Mouse (Mus musculus): ENCODE measurements at regions not wholly inside any gene's neighbourhood (a gene's known extent, or its start where the extent isn't known, plus 50 kb on each side); places are given as distances from the start of the nearest gene placed in this dataset.

DNA sequence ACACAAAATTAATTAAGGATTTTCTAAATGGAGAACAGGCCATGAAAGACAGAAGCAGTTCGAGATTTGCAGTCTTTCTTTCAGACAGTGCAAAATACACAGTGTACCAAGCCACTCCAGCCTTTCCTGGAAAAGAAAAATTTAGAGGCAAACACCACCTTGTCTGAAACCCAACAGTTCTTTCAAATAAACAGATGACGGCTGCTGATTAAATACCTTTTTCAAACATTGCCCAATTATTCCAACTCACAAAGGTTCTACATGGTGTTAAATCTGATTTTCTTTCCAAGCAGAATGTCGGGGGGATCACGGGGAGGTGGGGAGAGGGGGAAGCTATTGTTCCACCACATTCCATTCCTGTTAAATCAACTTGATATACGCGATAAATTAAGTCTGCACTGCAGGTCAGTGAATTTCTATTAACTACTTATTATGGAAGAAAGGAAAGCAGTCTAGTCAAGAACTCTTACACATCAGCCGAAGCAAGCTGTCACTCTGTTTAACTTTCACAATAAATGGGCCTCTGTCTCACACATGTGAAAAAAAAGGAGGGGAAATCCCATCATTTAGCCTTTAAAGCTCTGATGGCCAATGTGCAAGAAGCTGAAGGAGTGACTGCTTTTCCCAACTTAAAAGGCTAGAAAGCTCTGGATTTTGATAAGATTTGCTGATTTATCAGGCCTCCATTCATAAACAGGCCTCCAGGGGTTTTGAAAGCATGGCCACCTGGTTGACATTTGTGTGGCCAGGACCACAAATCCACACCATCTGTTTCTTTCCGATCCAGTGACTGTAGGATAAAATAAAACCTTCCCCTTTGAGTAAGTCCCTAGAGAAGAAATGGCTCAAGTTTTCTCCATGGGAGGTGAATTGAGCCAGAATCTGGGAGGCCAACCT lies 165.4 kb downstream of the Nedd1 start:
- WGBS (ENCODE audit: insufficient replicate concordance), result 46% methylated on average over 8 of the region's 8 CpGs
- Histone ChIP-seq H3K27me3 (replicated peaks) (no peaks in the 10 kb centered on the region), H3K9me3 (replicated peaks) (no peaks in the 10 kb centered on the region), H3K36me3 (no peaks in the 10 kb centered on the region), H3K4me3 (no peak overlapping the region), H3K27ac (no peak overlapping the region), H3K4me2 (no peak overlapping the region), H3K4me1 (no peaks in the 10 kb centered on the region), H3K9ac (no peak overlapping the region)
- ATAC-seq, result no peak

DNA sequence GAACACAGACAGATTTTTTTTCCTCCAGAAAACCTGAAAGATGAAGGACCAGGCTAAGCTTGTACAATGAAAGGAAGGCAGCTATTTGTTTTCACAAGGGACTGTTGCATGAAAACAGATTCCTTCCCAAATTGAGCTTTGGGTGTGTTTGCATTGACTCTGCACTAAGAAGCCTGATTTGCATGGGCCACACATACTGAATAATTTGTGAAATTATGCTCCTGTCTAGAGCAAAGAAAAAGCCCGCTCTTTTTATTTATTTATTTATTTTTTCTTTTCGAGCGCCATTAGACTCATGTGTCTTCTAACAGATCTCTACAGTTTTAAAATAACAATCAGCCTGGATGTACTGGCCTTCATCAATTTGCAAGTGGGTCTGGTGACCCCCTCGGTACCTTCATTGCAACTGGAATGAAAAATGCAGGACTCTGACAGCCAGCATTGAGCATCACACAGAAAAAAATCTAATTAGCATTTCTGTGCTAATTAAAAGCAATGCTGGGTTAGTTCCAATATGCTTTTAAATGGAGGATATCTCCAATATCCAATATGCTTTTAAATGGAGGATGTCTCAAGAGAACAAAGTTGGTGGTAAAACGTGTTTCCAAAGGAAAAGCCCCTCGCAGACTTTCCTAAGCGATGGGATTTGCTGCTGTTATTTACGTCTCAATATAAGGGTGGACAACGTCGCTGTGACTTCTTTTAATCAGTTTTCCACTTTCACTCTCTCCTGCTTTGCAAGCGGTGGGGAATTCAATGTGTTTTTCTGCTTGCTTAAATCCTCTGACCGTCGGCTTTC lies 166.3 kb downstream of the Nedd1 start:
- Histone ChIP-seq H3K4me2 (no peak overlapping the region), H3K36me3 (no peaks in the 10 kb centered on the region), H3K9ac (no peak overlapping the region), H3K27me3 (replicated peaks) (no peaks in the 10 kb centered on the region), H3K4me3 (no peak overlapping the region), H3K9me3 (replicated peaks) (no peaks in the 10 kb centered on the region), H3K27ac (no peak overlapping the region), H3K4me1 (no peaks in the 10 kb centered on the region)
- WGBS (ENCODE audit: insufficient replicate concordance), result 62% methylated on average over 13 of the region's 13 CpGs
- ATAC-seq, result no peak

- 72% methylated on average over 3 of the region's 3 CpGs for WGBS (ENCODE audit: insufficient replicate concordance)
- H3K4me1 ChIP-seq, result no peaks in the 10 kb centered on the region
Measured at GRCm38 (mm10) chr10:92553966-92554365, 168.3 kb downstream of the Nedd1 start.

GRCm38 (mm10) chr10:92548875-92549586 lies 173.2 kb downstream of the Nedd1 start:
- Histone ChIP-seq H3K9me3 (replicated peaks) (no peaks in the 10 kb centered on the region), H3K27ac (no peak overlapping the region), H3K9ac (no peak overlapping the region), H3K4me1 (no peaks in the 10 kb centered on the region), H3K4me3 (no peak overlapping the region), H3K27me3 (replicated peaks) (no peaks in the 10 kb centered on the region), H3K4me2 (no peak overlapping the region), H3K36me3 (no peaks in the 10 kb centered on the region)
- no peak for ATAC-seq
- WGBS (ENCODE audit: insufficient replicate concordance), result 55% methylated on average over 4 of the region's 4 CpGs

More at GRCm38 (mm10) chr10:92553966-92554365, 168.3 kb downstream of the Nedd1 start:
- Histone ChIP-seq H3K4me2 (no peak overlapping the region), H3K9ac (no peak overlapping the region), H3K4me3 (no peak overlapping the region), H3K36me3 (no peaks in the 10 kb centered on the region), H3K27me3 (replicated peaks) (no peaks in the 10 kb centered on the region), H3K9me3 (replicated peaks) (no peaks in the 10 kb centered on the region), H3K27ac (no peak overlapping the region)
- ATAC-seq, result no peak

- ATAC-seq, result no peak
- no peak overlapping the region for H3K4me3 ChIP-seq
- 67% methylated on average over 4 of the region's 4 CpGs for WGBS (ENCODE audit: insufficient replicate concordance)
- no peaks in the 10 kb centered on the region for H3K9me3 ChIP-seq (replicated peaks)
- H3K27ac ChIP-seq, result no peak overlapping the region
- H3K4me2 ChIP-seq, result no peak overlapping the region
- H3K9ac ChIP-seq, result no peak overlapping the region
- no peaks in the 10 kb centered on the region for H3K27me3 ChIP-seq (replicated peaks)
- H3K36me3 ChIP-seq, result no peaks in the 10 kb centered on the region
- H3K4me1 ChIP-seq, result no peaks in the 10 kb centered on the region
Measured at GRCm38 (mm10) chr10:92538433-92538832, 183.8 kb downstream of the Nedd1 start.

GRCm38 (mm10) chr10:92516886-92517285 lies 205.3 kb downstream of the Nedd1 start:
- Histone ChIP-seq H3K36me3 (no peaks in the 10 kb centered on the region), H3K4me1 (no peaks in the 10 kb centered on the region), H3K27me3 (replicated peaks) (no peaks in the 10 kb centered on the region), H3K9ac (no peak overlapping the region), H3K4me3 (no peak overlapping the region), H3K4me2 (no peak overlapping the region), H3K27ac (no peak overlapping the region), H3K9me3 (replicated peaks) (no peaks in the 10 kb centered on the region)
- WGBS (ENCODE audit: insufficient replicate concordance), result 80% methylated on average over 5 of the region's 5 CpGs
- ATAC-seq, result no peak

DNA sequence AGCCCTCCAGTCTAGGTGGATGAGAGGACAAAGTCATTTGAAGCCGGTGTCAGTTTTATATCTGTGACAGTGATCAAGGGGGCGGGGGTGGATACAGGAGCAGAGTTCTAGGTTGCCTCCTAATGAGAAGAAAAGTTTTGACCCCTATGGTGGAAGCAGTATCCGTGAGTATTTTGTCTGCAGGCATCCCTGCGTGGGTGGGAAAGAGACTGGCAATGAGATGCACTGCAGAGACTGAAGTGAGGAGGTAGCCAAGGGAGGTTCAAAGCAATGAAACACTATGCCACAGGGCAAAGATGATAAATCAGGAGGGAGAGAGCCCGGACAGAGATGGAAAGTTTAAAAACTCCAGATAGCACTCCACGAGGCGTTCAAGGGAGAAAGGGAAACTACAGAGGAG lies 210.5 kb downstream of the Nedd1 start:
- no peak overlapping the region for H3K9ac ChIP-seq
- H3K4me1 ChIP-seq, result no peaks in the 10 kb centered on the region
- ATAC-seq, result no peak
- H3K4me2 ChIP-seq, result no peak overlapping the region
- H3K9me3 ChIP-seq (replicated peaks), result no peaks in the 10 kb centered on the region
- no peaks in the 10 kb centered on the region for H3K36me3 ChIP-seq
- H3K27me3 ChIP-seq (replicated peaks), result no peaks in the 10 kb centered on the region
- H3K27ac ChIP-seq, result no peak overlapping the region
- no peak overlapping the region for H3K4me3 ChIP-seq
- 65% methylated on average over 7 of the region's 7 CpGs for WGBS (ENCODE audit: insufficient replicate concordance)

GRCm38 (mm10) chr10:92510677-92511076 lies 211.5 kb downstream of the Nedd1 start:
- Histone ChIP-seq H3K9me3 (replicated peaks) (no peaks in the 10 kb centered on the region), H3K27ac (no peak overlapping the region), H3K36me3 (no peaks in the 10 kb centered on the region), H3K4me2 (no peak overlapping the region), H3K4me3 (no peak overlapping the region), H3K9ac (no peak overlapping the region), H3K4me1 (no peaks in the 10 kb centered on the region), H3K27me3 (replicated peaks) (no peaks in the 10 kb centered on the region)
- WGBS (ENCODE audit: insufficient replicate concordance), result 61% methylated on average over 2 of the region's 2 CpGs
- no peak for ATAC-seq

GRCm38 (mm10) chr10:92504271-92504670 lies 217.9 kb downstream of the Nedd1 start:
- WGBS (ENCODE audit: insufficient replicate concordance), result 50% methylated on average over 1 of the region's 1 CpGs
- H3K4me1 ChIP-seq, result no peaks in the 10 kb centered on the region
- no peak for ATAC-seq
- no peak overlapping the region for H3K4me2 ChIP-seq
- no peak overlapping the region for H3K27ac ChIP-seq
- H3K9ac ChIP-seq, result no peak overlapping the region
- no peaks in the 10 kb centered on the region for H3K9me3 ChIP-seq (replicated peaks)
- H3K4me3 ChIP-seq, result no peak overlapping the region
- H3K27me3 ChIP-seq (replicated peaks), result no peaks in the 10 kb centered on the region
- no peaks in the 10 kb centered on the region for H3K36me3 ChIP-seq

DNA sequence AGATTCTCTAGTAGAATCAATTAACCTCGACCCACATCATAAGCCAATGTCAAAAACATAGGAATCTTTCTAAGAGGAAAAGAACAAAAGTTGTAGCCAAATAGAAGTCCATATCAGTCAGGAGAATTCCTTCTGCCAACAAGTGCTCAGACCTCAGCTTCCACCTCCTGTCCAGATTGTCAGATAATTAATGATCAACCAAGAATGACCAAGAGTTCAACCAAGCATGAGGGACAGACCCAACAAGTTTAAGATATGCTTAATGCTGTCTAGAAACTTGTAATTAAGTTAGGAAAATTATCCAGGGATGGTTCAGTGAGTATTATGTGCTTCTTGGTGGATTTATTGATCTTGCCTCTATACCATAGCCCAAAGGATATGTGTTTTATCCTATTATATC lies 238.6 kb downstream of the Nedd1 start:
- ATAC-seq, result no peak
- H3K27ac ChIP-seq, result no peak overlapping the region
- no peak overlapping the region for H3K9ac ChIP-seq
- H3K4me1 ChIP-seq, result no peaks in the 10 kb centered on the region
- H3K27me3 ChIP-seq (replicated peaks), result no peaks in the 10 kb centered on the region
- no peaks in the 10 kb centered on the region for H3K36me3 ChIP-seq
- 38% methylated on average over 1 of the region's 1 CpGs for WGBS (ENCODE audit: insufficient replicate concordance)
- H3K4me2 ChIP-seq, result no peak overlapping the region
- H3K9me3 ChIP-seq (replicated peaks), result no peaks in the 10 kb centered on the region
- no peak overlapping the region for H3K4me3 ChIP-seq

DNA sequence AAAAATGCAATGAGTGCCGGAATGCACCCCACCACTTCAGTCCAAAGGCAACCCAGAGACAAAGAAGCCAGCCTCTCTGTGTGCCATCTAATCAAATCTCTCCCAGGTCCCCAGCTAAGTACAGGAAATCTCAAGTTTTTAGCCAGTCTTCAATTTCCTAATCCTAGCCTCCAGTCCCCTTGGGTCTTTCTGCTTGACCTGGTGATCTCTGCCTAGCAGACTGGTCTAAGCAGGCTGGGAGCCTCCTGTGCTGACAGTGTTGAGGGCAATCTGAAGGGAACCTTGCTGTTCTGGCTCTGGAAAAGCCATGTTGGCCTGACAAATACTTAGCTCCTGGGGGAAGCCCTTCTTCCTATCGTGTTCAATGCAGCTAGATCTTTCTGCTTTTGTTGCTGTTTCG lies 248.9 kb downstream of the Nedd1 start:
- ATAC-seq, result no peak
- no peak overlapping the region for H3K9ac ChIP-seq
- no peaks in the 10 kb centered on the region for H3K4me1 ChIP-seq
- no peak overlapping the region for H3K4me3 ChIP-seq
- no peak overlapping the region for H3K27ac ChIP-seq
- 59% methylated on average over 3 of the region's 3 CpGs for WGBS (ENCODE audit: insufficient replicate concordance)
- no peaks in the 10 kb centered on the region for H3K36me3 ChIP-seq
- H3K27me3 ChIP-seq (replicated peaks), result no peaks in the 10 kb centered on the region
- no peak overlapping the region for H3K4me2 ChIP-seq
- no peaks in the 10 kb centered on the region for H3K9me3 ChIP-seq (replicated peaks)

DNA sequence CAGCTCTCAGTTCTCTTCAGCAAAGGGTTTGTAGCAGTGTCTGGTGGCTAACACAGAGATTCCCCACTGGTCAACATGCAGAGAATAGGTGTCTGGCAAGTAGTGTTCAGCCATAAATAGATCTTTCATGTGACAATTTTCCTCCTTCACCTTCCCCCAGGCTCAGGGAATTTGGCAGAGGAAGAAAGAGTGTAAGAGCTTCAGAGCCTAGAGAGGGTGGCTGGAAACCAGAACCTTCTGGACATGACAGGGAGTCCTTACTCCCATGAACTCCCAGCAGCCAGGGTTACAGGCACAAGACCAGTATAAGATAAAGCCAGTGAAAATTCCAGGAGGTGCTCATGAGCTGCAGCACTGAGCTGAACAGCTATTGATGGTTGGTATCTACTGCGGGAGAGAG lies 251.1 kb downstream of the Nedd1 start:
- Histone ChIP-seq H3K4me1 (no peaks in the 10 kb centered on the region), H3K36me3 (no peaks in the 10 kb centered on the region), H3K4me3 (no peak overlapping the region), H3K27ac (no peak overlapping the region), H3K9ac (no peak overlapping the region), H3K4me2 (no peak overlapping the region), H3K27me3 (replicated peaks) (no peaks in the 10 kb centered on the region), H3K9me3 (replicated peaks) (no peaks in the 10 kb centered on the region)
- WGBS (ENCODE audit: insufficient replicate concordance), result 86% methylated on average over 1 of the region's 1 CpGs
- ATAC-seq, result no peak

Measured in liver, embryonic 12.5 days (tissue).